Mouse (Mus musculus) heart, embryonic 15.5 days (tissue): ENCODE results near the gene Cmbl. TPM values are rescaled to one million over a fixed set of nuclear protein-coding genes. Genes with fewer than 3 reads are reported as not detected.
A peak's percentile ranks its signal among the peaks of the same experiment; 100 is the strongest.

Source experiments
- ATAC-seq: fragments of 200-750 bp; cut with Nextera tagmentation; replicated peaks from 2 replicates; pipeline ENCODE4 v1.8.0; 2017; ENCODE audit warnings: low read depth, moderate TSS enrichment; ENCODE audit not compliant: insufficient number of reproducible peaks, insufficient read depth, low FRiP score
- H3K27ac ChIP-seq: fragments of 300-500 bp; sonication (generic); 2 replicates; pipeline ENCODE4 v1.5.1; 2015; ENCODE audit warnings: mild to moderate bottlenecking, inconsistent platforms
- H3K27me3 ChIP-seq: fragments of 300-500 bp; sonication (generic); 2 replicates; pipeline ENCODE4 v1.6.1; 2015; ENCODE audit warnings: inconsistent platforms
- H3K36me3 ChIP-seq: fragments of 300-500 bp; sonication (generic); 2 replicates; pipeline ENCODE4 v1.6.1; 2015; ENCODE audit warnings: mild to moderate bottlenecking, inconsistent platforms
- H3K4me1 ChIP-seq: fragments of 300-500 bp; sonication (generic); replicated peaks from 2 replicates; pipeline ENCODE4 v1.6.1; 2015; ENCODE audit warnings: inconsistent platforms
- H3K4me2 ChIP-seq: fragments of 300-500 bp; sonication (generic); 2 replicates; pipeline ENCODE4 v1.6.1; 2015; ENCODE audit warnings: inconsistent platforms, mild to moderate bottlenecking, moderate library complexity
- H3K4me3 ChIP-seq: fragments of 300-500 bp; sonication (generic); 2 replicates; pipeline ENCODE4 v1.5.1; 2015; ENCODE audit warnings: mild to moderate bottlenecking, inconsistent platforms
- H3K9ac ChIP-seq: fragments of 300-500 bp; sonication (generic); 2 replicates; pipeline ENCODE4 v1.6.1; 2015; ENCODE audit warnings: mild to moderate bottlenecking, inconsistent platforms
- H3K9me3 ChIP-seq: fragments of 300-500 bp; sonication (generic); replicated peaks from 2 replicates; pipeline ENCODE4 v1.6.1; 2016; ENCODE audit warnings: inconsistent platforms
- WGBS: fragments of 180-500 bp; shearing (Covaris S2); methylation state at CpG from one replicate; pipeline ENCODE4 v1.1.7; 2015; ENCODE audit warnings: mixed read lengths; 5-methylcytosine and 5-hydroxymethylcytosine counted together
- polyA plus RNA-seq: library from polyadenylated mRNA; unstranded; fragments of >200 nt; fragmentation: Nextera tagmentation; extraction: Ambion mirVana; gene quantifications from 2 replicates; pipeline ENCODE4 v1.2.1, GENCODE M21; 2015

Gene Cmbl
- polyA plus RNA-seq, 1 experiment from 2014 or later = 9.5 TPM

DNA sequence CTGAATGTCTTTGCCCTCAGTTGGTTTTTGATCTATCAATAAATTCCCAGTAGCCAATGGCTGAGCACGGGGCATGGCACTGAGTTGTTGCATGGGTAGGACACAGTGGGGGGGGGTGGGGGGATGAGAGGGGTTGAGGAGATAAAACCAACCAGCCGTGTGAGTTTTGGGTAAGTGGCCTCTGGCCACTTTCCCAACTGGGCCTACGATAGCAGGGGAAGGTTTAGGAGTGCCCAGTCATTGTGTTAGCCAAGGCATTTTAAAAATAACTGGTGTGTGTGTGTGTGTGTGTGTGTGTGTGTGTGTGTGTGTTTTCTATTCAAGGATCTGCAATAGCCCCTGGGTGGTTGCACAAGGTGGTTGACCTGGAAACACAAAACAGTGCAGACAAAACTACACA lies 21.9 kb upstream of the Cmbl start:
- no peaks in the 10 kb centered on the region for H3K36me3 ChIP-seq
- H3K27ac ChIP-seq = 0 out of 2 replicates have a peak overlapping the region, but pooled peaks have one; percentile 60
- no peak overlapping the region for H3K4me3 ChIP-seq
- peak overlapping the region; percentile 8; the same call in 1 of the 2 replicates for H3K4me2 ChIP-seq
- no peaks in the 10 kb centered on the region for H3K27me3 ChIP-seq
- 10% methylated on average over 3 of the region's 3 CpGs for WGBS
- ATAC-seq = peak; percentile 84
- H3K9ac ChIP-seq = no peak overlapping the region
- H3K9me3 ChIP-seq = no peaks in the 10 kb centered on the region
- peaks cover 34% of the 10 kb centered on the region for H3K4me1 ChIP-seq

DNA sequence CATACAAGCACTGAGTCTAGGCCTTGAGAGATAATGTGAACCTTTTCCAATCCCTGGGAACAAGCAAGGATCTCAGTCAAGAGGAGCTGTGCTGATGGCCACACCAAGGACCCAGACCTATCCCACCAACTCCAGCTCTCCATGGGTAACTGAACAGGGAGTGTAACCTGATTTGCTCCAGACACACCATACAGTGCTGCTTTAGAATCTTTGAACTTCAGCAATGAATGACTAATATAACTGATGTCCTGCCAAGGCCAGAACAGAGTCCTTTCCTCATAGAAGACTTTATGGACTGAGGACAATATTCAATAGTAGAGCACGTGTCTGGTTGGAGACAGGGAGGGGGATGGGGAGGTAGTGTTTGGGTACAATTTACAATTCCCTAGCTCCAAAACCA lies 20.1 kb upstream of the Cmbl start:
- Histone ChIP-seq H3K27me3 (no peaks in the 10 kb centered on the region), H3K27ac (peak overlapping the region; percentile 37; the same call in 1 of the 2 replicates), H3K4me2 (no peak overlapping the region), H3K9me3 (no peaks in the 10 kb centered on the region), H3K4me3 (no peak overlapping the region), H3K4me1 (peaks cover 34% of the 10 kb centered on the region), H3K36me3 (no peaks in the 10 kb centered on the region), H3K9ac (no peak overlapping the region)
- ATAC-seq = no peak
- 29% methylated on average over 1 of the region's 1 CpGs for WGBS

DNA sequence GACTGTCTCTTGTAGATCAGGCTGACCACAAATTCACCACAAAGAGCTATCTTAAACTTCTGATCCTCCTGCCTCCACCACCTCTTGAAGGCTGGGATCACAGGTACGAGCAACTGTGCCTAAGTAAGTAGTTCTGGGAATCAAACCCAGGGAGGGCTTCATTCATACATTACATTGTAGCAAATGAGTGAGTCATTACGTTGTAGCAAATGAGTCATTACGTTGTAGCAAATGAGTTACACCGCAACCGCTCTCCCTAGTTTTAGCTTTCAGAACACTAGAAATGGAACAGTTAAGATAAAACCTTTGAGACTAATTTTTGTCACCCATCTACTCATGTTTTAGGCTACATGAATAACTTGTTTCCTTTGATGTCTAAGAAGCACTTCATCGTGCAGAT lies 18.9 kb upstream of the Cmbl start:
- H3K9me3 ChIP-seq = no peaks in the 10 kb centered on the region
- no peaks in the 10 kb centered on the region for H3K27me3 ChIP-seq

DNA sequence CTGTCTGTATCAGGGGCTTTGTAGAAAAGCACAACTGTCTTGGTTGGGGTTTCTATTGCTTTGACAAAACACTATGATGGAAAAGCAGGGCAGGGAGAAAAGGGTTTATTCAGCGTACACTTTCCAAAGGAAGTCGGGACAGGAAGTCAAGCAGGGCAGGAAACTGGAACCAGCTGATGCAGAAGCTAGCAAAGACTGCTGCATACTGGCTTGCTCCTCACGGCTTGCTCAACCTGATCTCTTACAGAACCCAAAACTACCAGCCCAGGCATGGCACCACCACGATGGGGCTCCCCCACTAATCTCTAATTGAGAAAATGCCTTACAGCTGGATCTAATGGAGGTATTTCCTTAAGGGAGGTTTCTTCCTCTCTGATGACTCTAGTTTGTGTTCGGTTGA lies 17.8 kb upstream of the Cmbl start:
- no peak overlapping the region for H3K4me2 ChIP-seq
- no peaks in the 10 kb centered on the region for H3K36me3 ChIP-seq
- no peak overlapping the region for H3K27ac ChIP-seq
- H3K4me1 ChIP-seq = peaks cover 19% of the 10 kb centered on the region
- no peak for ATAC-seq
- no peak overlapping the region for H3K9ac ChIP-seq
- no peaks in the 10 kb centered on the region for H3K27me3 ChIP-seq
- 63% methylated on average over 5 of the region's 5 CpGs for WGBS
- no peak overlapping the region for H3K4me3 ChIP-seq
- H3K9me3 ChIP-seq = no peaks in the 10 kb centered on the region

More for the DNA sequence above, 18.9 kb upstream of the Cmbl start:
- Histone ChIP-seq H3K4me1 (peaks cover 28% of the 10 kb centered on the region), H3K9ac (no peak overlapping the region), H3K4me3 (no peak overlapping the region), H3K36me3 (no peaks in the 10 kb centered on the region), H3K27ac (no peak overlapping the region), H3K4me2 (no peak overlapping the region)
- WGBS = 84% methylated on average over 6 of the region's 6 CpGs
- no peak for ATAC-seq

DNA sequence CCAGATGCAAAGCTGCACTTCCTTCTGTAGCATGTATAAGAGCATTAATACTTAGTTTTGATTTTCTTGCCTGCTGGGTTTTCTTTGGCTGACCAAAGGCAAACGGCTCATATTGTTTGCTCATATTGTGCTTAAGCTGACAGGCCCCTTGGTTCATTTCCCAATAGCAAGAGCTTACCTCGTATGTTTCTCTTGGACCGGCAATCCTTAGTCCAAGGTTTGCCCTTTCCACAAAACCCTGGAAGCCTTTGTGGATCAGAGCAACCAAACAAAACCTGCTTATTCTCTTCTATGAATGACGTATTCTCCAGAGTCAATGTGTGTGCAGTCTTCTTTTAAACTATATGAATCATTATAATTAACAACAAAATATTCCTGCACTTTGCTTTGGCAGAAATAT lies 14.8 kb upstream of the Cmbl start:
- no peak overlapping the region for H3K9ac ChIP-seq
- H3K27me3 ChIP-seq = no peaks in the 10 kb centered on the region
- no peaks in the 10 kb centered on the region for H3K36me3 ChIP-seq
- no peak overlapping the region for H3K27ac ChIP-seq
- peaks cover 3% of the 10 kb centered on the region for H3K4me1 ChIP-seq
- WGBS = 68% methylated on average over 4 of the region's 4 CpGs
- H3K9me3 ChIP-seq = no peaks in the 10 kb centered on the region
- no peak overlapping the region for H3K4me3 ChIP-seq
- ATAC-seq = no peak
- no peak overlapping the region for H3K4me2 ChIP-seq

DNA sequence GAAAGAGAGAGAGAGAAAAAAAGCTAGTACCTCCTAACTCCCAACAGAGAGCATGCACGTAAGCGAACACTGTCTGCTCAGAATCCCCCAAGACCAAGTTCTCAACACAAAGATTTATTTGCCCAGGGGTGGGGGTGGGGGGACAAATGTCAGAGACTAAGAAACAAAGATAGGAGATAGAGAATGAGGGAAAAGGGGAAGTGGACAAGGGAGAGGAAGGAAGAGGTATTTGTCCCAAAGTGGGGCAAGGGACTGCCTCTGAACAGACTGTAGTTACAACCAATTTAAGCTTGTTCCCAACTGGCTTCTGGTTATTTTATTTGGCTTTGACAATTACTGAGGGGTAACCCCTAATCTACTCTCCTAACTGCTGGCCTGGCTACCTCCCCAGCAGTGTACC lies 10.3 kb upstream of the Cmbl start:
- ATAC-seq = no peak
- Histone ChIP-seq H3K36me3 (no peaks in the 10 kb centered on the region), H3K9me3 (no peaks in the 10 kb centered on the region), H3K4me1 (no peaks in the 10 kb centered on the region), H3K4me3 (no peak overlapping the region), H3K27me3 (no peaks in the 10 kb centered on the region), H3K9ac (no peak overlapping the region), H3K4me2 (no peak overlapping the region), H3K27ac (no peak overlapping the region)
- WGBS = 82% methylated on average over 2 of the region's 2 CpGs

DNA sequence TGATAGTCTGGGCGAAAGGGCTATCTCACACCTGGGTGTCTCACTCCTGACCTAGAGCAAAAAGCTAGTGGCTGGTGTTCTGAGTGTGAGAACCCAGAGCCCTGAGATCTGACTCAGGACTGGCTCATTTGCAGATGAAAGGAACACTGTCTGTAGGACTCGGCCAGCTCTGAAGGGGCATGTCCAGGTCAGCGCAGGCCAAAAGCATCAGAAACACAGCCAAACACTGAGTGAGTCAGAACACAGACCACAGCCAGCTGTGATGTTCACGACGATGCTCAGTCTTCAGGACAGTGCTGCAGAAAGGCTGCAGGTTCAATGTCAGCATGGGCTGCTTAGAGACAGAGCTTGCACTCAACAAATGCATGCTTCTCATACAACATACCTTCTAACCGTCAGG lies 3.8 kb upstream of the Cmbl start:
- H3K4me1 ChIP-seq = peaks cover 12% of the 10 kb centered on the region
- no peaks in the 10 kb centered on the region for H3K9me3 ChIP-seq
- H3K36me3 ChIP-seq = no peaks in the 10 kb centered on the region
- H3K27me3 ChIP-seq = no peaks in the 10 kb centered on the region
- H3K9ac ChIP-seq = no peak overlapping the region
- 84% methylated on average over 6 of the region's 6 CpGs for WGBS
- no peak overlapping the region for H3K4me3 ChIP-seq
- H3K4me2 ChIP-seq = no peak overlapping the region
- H3K27ac ChIP-seq = no peak overlapping the region
- no peak for ATAC-seq

DNA sequence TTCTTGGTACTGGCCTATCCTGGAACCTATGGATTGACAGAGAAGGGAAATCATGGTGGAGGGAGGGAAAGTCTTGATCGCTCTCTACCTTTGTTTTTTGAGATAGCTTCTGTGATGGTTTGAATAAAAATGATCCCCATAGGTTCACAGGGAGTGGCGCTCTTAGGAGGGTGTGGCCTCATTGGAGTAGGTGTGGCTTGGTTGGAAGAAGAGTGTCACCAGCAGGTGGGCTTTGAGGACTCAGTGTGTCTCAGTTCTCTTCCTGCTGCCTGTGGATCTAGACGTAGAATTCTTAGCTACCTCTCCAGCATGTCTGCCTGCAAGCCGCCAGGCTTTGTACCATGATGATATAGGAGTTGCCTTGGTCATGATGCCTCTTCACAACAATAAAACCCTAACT lies 3.2 kb upstream of the Cmbl start:
- Histone ChIP-seq H3K36me3 (no peaks in the 10 kb centered on the region), H3K4me1 (peaks cover 12% of the 10 kb centered on the region), H3K4me3 (no peak overlapping the region), H3K4me2 (no peak overlapping the region), H3K27me3 (no peaks in the 10 kb centered on the region), H3K27ac (no peak overlapping the region), H3K9ac (no peak overlapping the region), H3K9me3 (no peaks in the 10 kb centered on the region)
- 95% methylated on average over 4 of the region's 4 CpGs for WGBS
- ATAC-seq = no peak

DNA sequence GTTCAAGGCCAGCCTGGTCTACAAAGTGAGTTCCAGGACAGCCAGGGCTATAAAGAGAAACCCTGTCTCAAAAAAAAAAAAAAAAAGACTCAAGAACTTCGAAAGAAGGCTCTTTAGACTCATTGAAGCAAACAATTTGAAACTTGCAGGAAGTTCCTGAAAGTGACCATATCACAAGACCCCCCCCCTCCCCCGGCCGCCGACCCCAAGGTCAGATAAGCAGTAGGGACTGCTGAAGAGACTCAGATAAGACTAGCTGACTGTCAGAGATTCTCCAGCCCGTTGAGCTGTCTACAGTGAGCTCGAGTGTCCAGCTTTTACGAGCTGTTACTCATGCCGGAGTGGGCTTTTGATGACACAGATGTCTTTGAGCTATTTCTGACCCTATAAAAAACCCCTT lies 2.3 kb upstream of the Cmbl start:
- 34% methylated on average over 8 of the region's 8 CpGs for WGBS
- no peak for ATAC-seq
- H3K9me3 ChIP-seq = no peaks in the 10 kb centered on the region

DNA sequence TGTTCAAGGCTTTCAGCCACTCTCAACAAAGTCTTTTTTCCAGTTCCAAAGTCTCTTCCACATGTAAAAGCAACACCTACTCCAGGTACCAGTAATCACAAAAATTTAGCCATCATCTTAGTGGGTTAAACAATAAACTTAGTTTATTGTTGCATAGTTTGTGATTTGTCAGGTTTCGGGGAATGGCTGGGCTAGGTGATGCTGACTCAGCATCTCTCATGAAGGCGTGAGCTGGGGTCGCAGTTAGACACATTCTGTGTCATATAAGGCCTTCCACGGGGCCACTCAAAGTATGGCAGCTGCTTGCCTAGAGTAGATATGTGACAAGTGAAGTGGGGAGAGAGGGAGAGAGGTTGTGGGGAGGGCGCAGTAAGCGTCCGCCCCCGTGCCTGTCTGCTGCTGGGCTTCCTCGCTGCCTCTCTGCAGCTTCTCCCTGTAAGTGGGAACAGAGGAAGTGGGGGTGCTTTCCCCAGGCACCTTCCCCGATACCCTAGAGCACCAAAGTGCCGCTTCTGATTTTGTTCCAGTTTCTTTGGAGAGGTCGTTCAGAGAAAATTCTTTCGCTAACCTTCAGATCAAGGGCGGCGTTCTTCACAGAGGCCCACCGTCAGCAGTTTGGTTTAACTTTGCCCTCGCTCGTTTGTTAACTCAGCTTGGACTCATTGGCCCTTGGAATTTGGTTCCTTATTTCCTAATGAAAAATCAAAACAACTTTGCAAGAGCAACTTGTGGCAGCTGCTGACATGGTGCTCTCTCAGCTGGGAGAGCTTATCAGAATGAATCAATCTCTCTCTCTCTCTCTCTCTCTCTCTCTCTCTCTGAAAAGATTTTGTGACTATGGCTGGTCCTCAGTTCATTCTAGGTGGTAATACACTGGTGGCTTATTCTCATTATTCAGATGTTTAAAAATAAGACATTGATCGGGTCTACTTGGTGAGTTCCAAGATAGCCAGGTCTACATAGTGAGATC lies 1.3 kb upstream of the Cmbl start:
- Histone ChIP-seq H3K9ac (no peak overlapping the region), H3K4me2 (peak overlapping the region; percentile 44), H3K9me3 (no peaks in the 10 kb centered on the region), H3K27ac (no peak overlapping the region), H3K4me1 (peaks cover 21% of the 10 kb centered on the region), H3K36me3 (no peaks in the 10 kb centered on the region), H3K27me3 (no peaks in the 10 kb centered on the region), H3K4me3 (no peak overlapping the region)
- WGBS = 37% methylated on average over 19 of the region's 19 CpGs
- ATAC-seq = no peak

More for the DNA sequence above, 2.3 kb upstream of the Cmbl start:
- Histone ChIP-seq H3K9ac (no peak overlapping the region), H3K27ac (no peak overlapping the region), H3K4me3 (no peak overlapping the region), H3K4me1 (peaks cover 12% of the 10 kb centered on the region), H3K4me2 (no peak overlapping the region), H3K36me3 (no peaks in the 10 kb centered on the region), H3K27me3 (no peaks in the 10 kb centered on the region)

DNA sequence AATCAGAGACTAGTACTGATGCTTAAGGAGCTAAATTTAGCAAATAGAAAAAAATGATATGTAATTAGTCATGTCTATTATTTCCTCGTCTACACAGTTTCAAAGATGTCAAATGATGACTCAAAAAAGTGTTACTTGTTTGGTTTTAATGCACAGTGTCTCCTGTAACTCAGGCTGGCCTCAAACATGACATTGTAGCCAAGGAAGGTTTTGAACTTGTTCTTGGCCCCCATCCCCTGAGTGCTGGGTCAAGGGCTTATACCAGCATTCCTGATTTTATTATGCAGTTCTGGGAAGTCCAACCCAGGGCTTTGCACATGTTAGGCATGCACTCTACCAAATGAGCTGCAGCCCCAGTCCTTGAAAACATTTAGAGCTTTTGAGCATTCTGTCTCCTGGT lies 597 bp downstream of the Cmbl start:
- no peak overlapping the region for H3K4me2 ChIP-seq
- H3K4me1 ChIP-seq = peaks cover 31% of the 10 kb centered on the region
- 65% methylated on average over 1 of the region's 1 CpGs for WGBS
- no peak overlapping the region for H3K4me3 ChIP-seq
- H3K9me3 ChIP-seq = no peaks in the 10 kb centered on the region
- H3K36me3 ChIP-seq = no peaks in the 10 kb centered on the region
- H3K27me3 ChIP-seq = no peaks in the 10 kb centered on the region
- H3K27ac ChIP-seq = no peak overlapping the region
- H3K9ac ChIP-seq = no peak overlapping the region
- no peak for ATAC-seq

DNA sequence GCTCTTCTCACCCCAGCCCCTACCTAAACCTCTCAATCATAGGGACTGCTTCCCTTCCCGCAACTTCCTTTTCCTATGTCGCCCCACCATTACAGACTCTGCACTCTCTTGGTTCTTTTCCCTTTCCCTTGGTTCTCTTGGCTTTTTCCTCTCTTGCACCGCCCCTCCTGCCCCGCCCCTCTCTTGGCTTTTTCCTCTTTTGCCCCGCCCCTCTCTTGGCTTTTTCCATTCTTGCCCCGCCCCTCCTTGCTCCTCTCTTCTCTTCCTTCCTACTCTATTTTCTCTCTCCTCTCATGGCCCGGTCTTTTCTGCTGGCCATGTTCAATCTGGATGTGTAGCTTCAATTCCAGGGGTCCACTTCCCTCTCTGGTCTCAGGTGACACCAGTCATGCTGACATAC lies 2.2 kb downstream of the Cmbl start:
- Histone ChIP-seq H3K27me3 (no peaks in the 10 kb centered on the region), H3K4me2 (no peak overlapping the region; the same call in 1 of the 2 replicates), H3K36me3 (no peaks in the 10 kb centered on the region), H3K4me1 (peaks cover 36% of the 10 kb centered on the region), H3K4me3 (no peak overlapping the region), H3K9ac (no peak overlapping the region), H3K27ac (no peak overlapping the region), H3K9me3 (no peaks in the 10 kb centered on the region)
- 78% methylated on average over 7 of the region's 7 CpGs for WGBS
- no peak for ATAC-seq
